Mouse (Mus musculus): ENCODE results near the gene Aasdhppt. TPM values are rescaled to one million over a fixed set of nuclear protein-coding genes. Genes with fewer than 3 reads are reported as not detected.

Gene Aasdhppt
- polyA plus RNA-seq, 1 experiment, result 11.6 TPM

DNA sequence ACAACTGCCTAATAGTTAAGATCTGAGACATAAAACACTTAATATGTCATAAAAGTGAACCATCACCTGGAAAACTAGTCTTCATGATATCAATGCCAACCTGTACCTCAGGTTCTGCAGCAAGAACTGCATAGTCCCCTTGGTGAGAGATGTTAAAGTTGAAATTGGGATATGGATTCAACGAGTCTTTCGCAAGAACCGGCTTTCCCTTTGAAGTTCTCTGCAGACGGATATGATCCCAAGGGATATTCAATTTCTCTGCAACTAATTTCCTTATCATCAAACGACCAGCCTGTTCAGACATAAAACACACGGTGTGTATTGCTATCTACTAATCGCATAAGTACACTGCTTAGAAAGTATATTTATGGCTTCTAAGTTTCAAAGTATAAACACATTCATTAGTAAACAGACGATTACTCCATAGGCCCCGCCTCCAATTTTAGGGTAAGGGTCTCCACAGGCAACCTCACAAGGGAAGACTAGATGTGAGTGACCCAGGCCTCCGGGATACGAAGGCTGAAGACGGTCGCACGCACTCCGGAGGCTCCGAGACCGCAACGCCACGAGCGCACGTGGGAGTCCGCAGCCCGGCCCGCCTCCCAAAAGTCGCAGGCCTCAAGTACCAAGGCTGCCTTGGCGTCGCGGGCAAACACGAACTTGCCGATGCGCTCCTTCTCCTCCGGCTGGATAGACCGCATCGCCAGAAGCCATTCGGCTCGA is 482 bp downstream of the Aasdhppt start:
- Histone ChIP-seq H3K27ac (ENCODE audit: insufficient read depth, low read length) (peak overlapping the region; percentile 41; the same call in 1 of the 2 replicates), H3K4me1 (ENCODE audit: control insufficient read depth, insufficient read depth, low read length) (peaks cover 9% of the 10 kb centered on the region; the same call in 1 of the 2 replicates), H3K27me3 (ENCODE audit: control insufficient read depth, insufficient read depth, low read length) (no peaks in the 10 kb centered on the region), H3K4me3 (replicated peaks; ENCODE audit: insufficient read depth, low read depth, low read length) (peak overlapping the region; percentile 77)
- TF ChIP-seq CTCF (IDR thresholded peaks at IDR 0.05; ENCODE audit: borderline replicate concordance, insufficient read depth, low read depth, low read length), result no peak
- TF ChIP-seq POLR2A (IDR thresholded peaks at IDR 0.05; ENCODE audit: borderline replicate concordance, insufficient read depth, low read length), result no peak
- under 1% methylated on average over 36 of the region's 36 CpGs for whole genome bisulfite sequencing
- DNase-seq, result no peak

DNA sequence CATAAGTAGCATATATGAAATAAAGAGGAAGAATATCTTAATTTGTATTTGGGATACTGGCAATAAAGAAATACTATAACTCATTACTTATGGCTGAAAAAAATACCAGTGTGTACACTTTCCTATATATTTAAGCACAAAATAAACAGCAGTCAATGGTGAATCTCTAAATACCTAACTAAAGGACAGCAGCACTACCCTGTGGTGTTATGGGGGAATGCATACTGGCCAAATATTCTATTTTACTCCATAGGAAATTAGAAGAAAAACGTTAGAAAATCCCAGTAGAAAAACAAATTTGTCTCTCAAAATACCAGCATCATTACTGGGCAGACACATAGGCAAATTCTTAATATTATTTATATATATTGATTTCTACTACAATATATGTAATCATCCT is 4.4 kb downstream of the Aasdhppt start:
- H3K27me3 ChIP-seq (ENCODE audit: control insufficient read depth, insufficient read depth, low read length), result no peaks in the 10 kb centered on the region
- TF ChIP-seq POLR2A (IDR thresholded peaks at IDR 0.05; ENCODE audit: borderline replicate concordance, insufficient read depth, low read length), result no peak
- no peak for TF ChIP-seq CTCF (IDR thresholded peaks at IDR 0.05; ENCODE audit: borderline replicate concordance, insufficient read depth, low read depth, low read length)
- no peak overlapping the region for H3K27ac ChIP-seq (ENCODE audit: insufficient read depth, low read length)
- no peak for DNase-seq
- no peak overlapping the region for H3K4me3 ChIP-seq (replicated peaks; ENCODE audit: insufficient read depth, low read depth, low read length)
- 42% methylated on average over 1 of the region's 1 CpGs for WGBS
- peaks cover 3% of the 10 kb centered on the region; the same call in 1 of the 2 replicates for H3K4me1 ChIP-seq (ENCODE audit: control insufficient read depth, insufficient read depth, low read length)

DNA sequence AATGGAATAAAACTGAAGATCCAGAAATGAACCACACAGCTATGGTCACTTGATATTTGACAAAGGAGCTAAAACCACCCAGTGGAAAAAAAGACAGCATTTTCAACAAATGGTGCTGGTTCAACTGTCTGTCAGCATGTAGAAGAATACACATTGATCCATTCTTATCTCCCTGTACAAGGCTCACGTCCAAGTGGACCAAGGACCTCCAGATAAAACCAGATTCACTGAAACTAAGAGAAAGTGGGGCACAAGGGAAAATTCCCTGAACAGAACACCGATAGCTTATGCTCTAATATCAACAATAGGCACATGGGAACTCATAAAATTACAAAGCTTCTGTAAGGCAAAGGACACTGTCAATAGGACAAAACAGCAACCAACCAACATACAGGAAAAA is 8.8 kb downstream of the Aasdhppt start:
- H3K27ac ChIP-seq (ENCODE audit: insufficient read depth, low read length), result no peak overlapping the region
- no peak overlapping the region for H3K4me3 ChIP-seq (replicated peaks; ENCODE audit: insufficient read depth, low read depth, low read length)
- no peak for DNase-seq
- no peaks in the 10 kb centered on the region for H3K27me3 ChIP-seq (ENCODE audit: control insufficient read depth, insufficient read depth, low read length)
- WGBS, result 93% methylated on average over 2 of the region's 2 CpGs
- TF ChIP-seq CTCF (IDR thresholded peaks at IDR 0.05; ENCODE audit: borderline replicate concordance, insufficient read depth, low read depth, low read length) (no peak), POLR2A (IDR thresholded peaks at IDR 0.05; ENCODE audit: borderline replicate concordance, insufficient read depth, low read length) (no peak)
- H3K4me1 ChIP-seq (ENCODE audit: control insufficient read depth, insufficient read depth, low read length), result no peaks in the 10 kb centered on the region

- WGBS, result 9% methylated on average over 3 of the region's 3 CpGs
- DNase-seq, result no peak
- no peak overlapping the region for H3K27ac ChIP-seq (ENCODE audit: insufficient read depth, low read length)
These were observed 25.4 kb downstream of the Aasdhppt start for GRCm38 (mm10) chr9:4283850-4284249.

DNA sequence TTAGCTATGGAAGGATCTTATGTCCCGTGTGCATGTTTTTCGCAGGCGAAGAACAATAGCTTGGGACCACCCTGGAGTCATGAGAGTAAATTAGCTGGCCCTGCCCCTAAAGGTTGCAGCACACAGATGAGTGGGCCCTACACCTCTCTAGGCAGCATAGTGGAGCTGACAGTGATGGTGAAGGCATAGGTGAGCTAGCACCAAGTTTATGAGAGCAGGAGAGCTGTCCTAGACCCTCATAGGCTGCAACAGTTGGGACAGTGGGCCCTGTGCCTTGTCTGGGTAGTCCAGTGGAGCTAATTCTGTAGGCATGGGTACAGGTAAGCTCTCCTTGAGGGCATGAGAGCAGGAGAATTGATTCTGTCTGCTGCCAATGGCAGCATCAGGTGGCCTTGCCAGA is 42.4 kb downstream of the Aasdhppt start:
- 97% methylated on average over 3 of the region's 3 CpGs for WGBS
- no peak for DNase-seq
- Histone ChIP-seq H3K27ac (ENCODE audit: insufficient read depth, low read length) (no peak overlapping the region), H3K4me3 (replicated peaks; ENCODE audit: insufficient read depth, low read depth, low read length) (no peak overlapping the region), H3K4me1 (ENCODE audit: control insufficient read depth, insufficient read depth, low read length) (no peaks in the 10 kb centered on the region), H3K27me3 (ENCODE audit: control insufficient read depth, insufficient read depth, low read length) (no peaks in the 10 kb centered on the region)
- TF ChIP-seq POLR2A (IDR thresholded peaks at IDR 0.05; ENCODE audit: borderline replicate concordance, insufficient read depth, low read length) (no peak), CTCF (IDR thresholded peaks at IDR 0.05; ENCODE audit: borderline replicate concordance, insufficient read depth, low read depth, low read length) (no peak)

More at GRCm38 (mm10) chr9:4283850-4284249, 25.4 kb downstream of the Aasdhppt start:
- Histone ChIP-seq H3K4me3 (replicated peaks; ENCODE audit: insufficient read depth, low read depth, low read length) (no peak overlapping the region), H3K27me3 (ENCODE audit: control insufficient read depth, insufficient read depth, low read length) (no peaks in the 10 kb centered on the region), H3K4me1 (ENCODE audit: control insufficient read depth, insufficient read depth, low read length) (no peaks in the 10 kb centered on the region)
- TF ChIP-seq POLR2A (IDR thresholded peaks at IDR 0.05; ENCODE audit: borderline replicate concordance, insufficient read depth, low read length), result no peak
- no peak for TF ChIP-seq CTCF (IDR thresholded peaks at IDR 0.05; ENCODE audit: borderline replicate concordance, insufficient read depth, low read depth, low read length)

DNA sequence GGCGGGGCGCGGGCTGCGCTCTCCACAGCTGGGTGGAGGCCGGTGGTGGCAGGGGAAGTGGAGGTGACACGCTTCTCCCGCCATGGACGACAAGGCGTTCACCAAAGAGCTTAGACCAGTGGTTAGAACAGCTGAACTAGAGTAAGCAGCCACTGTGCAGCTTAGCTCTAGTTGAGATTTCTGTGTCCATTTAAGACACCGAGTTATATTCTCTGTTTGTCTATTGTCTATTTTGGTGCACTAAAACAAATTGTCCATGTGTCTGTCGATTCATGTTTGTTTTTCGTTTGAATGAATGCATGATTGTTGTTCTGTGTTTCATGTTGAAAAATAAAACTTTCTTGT is 48.6 kb downstream of the Aasdhppt start:
- Histone ChIP-seq H3K4me1 (ENCODE audit: control insufficient read depth, insufficient read depth, low read length) (no peaks in the 10 kb centered on the region), H3K27ac (ENCODE audit: insufficient read depth, low read length) (no peak overlapping the region), H3K27me3 (ENCODE audit: control insufficient read depth, insufficient read depth, low read length) (no peaks in the 10 kb centered on the region), H3K4me3 (replicated peaks; ENCODE audit: insufficient read depth, low read depth, low read length) (peak overlapping the region; percentile 50)
- DNase-seq, result no peak
- 77% methylated on average over 12 of the region's 12 CpGs for WGBS
- TF ChIP-seq POLR2A (IDR thresholded peaks at IDR 0.05; ENCODE audit: borderline replicate concordance, insufficient read depth, low read length) (no peak), CTCF (IDR thresholded peaks at IDR 0.05; ENCODE audit: borderline replicate concordance, insufficient read depth, low read depth, low read length) (no peak)

DNA sequence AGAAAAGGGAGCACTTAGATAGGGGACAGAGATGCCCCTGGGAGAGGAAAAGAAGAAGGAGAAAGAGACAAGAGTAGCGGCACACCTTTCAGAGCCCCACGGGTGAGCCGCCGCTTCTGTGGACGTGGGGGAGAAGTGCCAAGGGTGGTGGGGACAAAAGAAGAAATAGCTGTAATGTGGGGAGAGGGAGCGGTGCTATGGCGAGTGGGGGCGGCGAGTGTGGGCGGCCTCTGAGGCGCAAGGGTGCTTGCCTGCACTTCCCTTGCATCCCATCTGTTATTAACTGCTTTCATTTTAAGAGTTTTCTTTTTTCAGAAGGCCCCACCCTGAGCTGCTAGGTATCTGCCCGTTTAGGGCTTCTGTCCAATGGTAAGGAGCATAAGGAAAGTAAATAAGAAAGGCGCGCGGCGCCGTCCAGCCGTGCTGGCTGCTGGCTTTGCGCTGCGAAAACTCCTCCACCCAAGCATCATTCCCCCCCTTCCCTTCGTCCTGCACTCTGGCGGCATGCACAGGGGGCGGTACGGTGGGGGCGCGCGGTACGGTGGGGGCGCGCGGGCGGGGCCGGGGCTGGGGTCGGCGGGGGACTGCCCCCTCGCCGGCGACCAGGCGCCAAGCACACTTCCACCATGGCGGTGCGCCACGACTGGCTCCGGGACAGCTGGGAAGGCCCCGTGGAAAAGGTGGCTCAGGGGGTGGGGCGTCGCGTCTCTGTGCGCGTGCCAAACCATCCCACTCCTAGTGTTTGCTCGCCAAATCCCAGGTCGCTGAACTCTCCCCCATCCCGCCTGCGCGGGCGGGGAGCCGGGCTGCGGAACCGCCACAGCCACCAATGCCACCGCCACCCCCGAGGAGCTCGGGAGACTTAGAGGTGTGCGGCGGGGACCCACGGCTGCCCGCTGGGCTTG is 49.2 kb downstream of the Aasdhppt start:
- peak; percentile 16 to 30 for DNase-seq
- Histone ChIP-seq H3K27me3 (ENCODE audit: control insufficient read depth, insufficient read depth, low read length) (no peaks in the 10 kb centered on the region), H3K27ac (ENCODE audit: insufficient read depth, low read length) (no peak overlapping the region), H3K4me1 (ENCODE audit: control insufficient read depth, insufficient read depth, low read length) (no peaks in the 10 kb centered on the region), H3K4me3 (replicated peaks; ENCODE audit: insufficient read depth, low read depth, low read length) (peak overlapping the region; percentile 50)
- WGBS, result 58% methylated on average over 65 of the region's 65 CpGs
- TF ChIP-seq POLR2A (IDR thresholded peaks at IDR 0.05; ENCODE audit: borderline replicate concordance, insufficient read depth, low read length) (no peak), CTCF (IDR thresholded peaks at IDR 0.05; ENCODE audit: borderline replicate concordance, insufficient read depth, low read depth, low read length) (no peak)
